Mouse (Mus musculus) adrenal gland, adult 18-20 months (tissue): ENCODE data around the gene Plaa. TPM values are rescaled to one million over a fixed set of nuclear protein-coding genes. Genes with fewer than 3 reads are reported as not detected.

Source experiments
- DNase-seq, 2 experiments: peaks; one replicate each; pipeline ENCODE4 v3.0.0; 2021 to 2022; ENCODE audit warnings: low spot score in 2 of 2
- total RNA-seq, 2 experiments: library from RNA; stranded (reverse); gene quantifications; 1 replicate in 1 of 2; 2 replicates in 1 of 2; pipeline ENCODE4 v1.2.3; 2021

The Plaa gene
- total RNA-seq, 2 experiments from 2014 or later, result 56.0 to 60.5 TPM

GRCm38 (mm10) chr4:94556265-94557054 is 46.6 kb downstream of the Plaa start, which contains the start of the genes Gm10306 and Caap1:
Gene Gm10306 (plus strand): TSS chr4:94556546.
Gene Caap1 (minus strand): TSS chr4:94556796.
- DNase-seq, result peak; percentile 96

- no peak for DNase-seq
Measured at GRCm38 (mm10) chr4:94554955-94555494, 48.0 kb downstream of the Plaa start.

- no peak for DNase-seq
Measured at GRCm38 (mm10) chr4:94544321-94544720, 58.7 kb downstream of the Plaa start.

- DNase-seq, result no peak
Measured at GRCm38 (mm10) chr4:94543041-94543440, 60.0 kb downstream of the Plaa start.

- DNase-seq, result no peak
Measured at GRCm38 (mm10) chr4:94533205-94533604, 69.8 kb downstream of the Plaa start.

- no peak for DNase-seq
Measured at GRCm38 (mm10) chr4:94529448-94529847, 73.6 kb downstream of the Plaa start.

- no peak for DNase-seq
Measured at GRCm38 (mm10) chr4:94523321-94523720, 79.7 kb downstream of the Plaa start.

GRCm38 (mm10) chr4:94517631-94518030 is 85.4 kb downstream of the Plaa start:
- peak; percentile 30 to 42 for DNase-seq

Other genes with a start within 250 kb of the Plaa start
- not detected for gene Gm10306, start 46.7 kb downstream of the Plaa start, total RNA-seq
- gene Caap1, start 46.4 kb downstream of the Plaa start, total RNA-seq, result 1 to 10 TPM; 6.0 to 6.7 TPM
- gene Ift74, start 11.2 kb upstream of the Plaa start, total RNA-seq, result 10 to 100 TPM; 10.4 to 11.9 TPM
- gene Lrrc19, start 46.9 kb upstream of the Plaa start, total RNA-seq, result under 1 TPM in 1 of 2 experiments, not detected in 1; 0.10 TPM
- gene Tek, start 136.0 kb upstream of the Plaa start, total RNA-seq, result 10 to 100 TPM; 40.5 to 45.1 TPM